Mouse (Mus musculus) CH12.LX (cell line): ENCODE results near the gene Asl.

Experiments
- BHLHE40 ChIP-seq: IDR thresholded peaks from 2 replicates; pipeline ENCODE4 v1.6.1; 2011; ENCODE audit warnings: mild to moderate bottlenecking, low read depth, low read length, improper control_type of control experiment
- CHD1 ChIP-seq: IDR thresholded peaks from 2 replicates; pipeline ENCODE4 v1.6.1; 2012; ENCODE audit warnings: low read depth, low read length, improper control_type of control experiment, inconsistent platforms
- EP300 ChIP-seq: IDR thresholded peaks from 2 replicates; pipeline ENCODE4 v1.6.1; 2011; ENCODE audit warnings: low read length, improper control_type of control experiment
- GABPA ChIP-seq: IDR thresholded peaks from 2 replicates; pipeline ENCODE4 v1.6.1; 2012; ENCODE audit warnings: low read depth, low read length, improper control_type of control experiment, inconsistent platforms; ENCODE audit not compliant: insufficient replicate concordance
- MXI1 ChIP-seq: IDR thresholded peaks from 2 replicates; pipeline ENCODE4 v1.6.1; 2011; ENCODE audit warnings: mild to moderate bottlenecking, low read depth, low read length, improper control_type of control experiment
- POLR2A ChIP-seq: IDR thresholded peaks from 2 replicates; pipeline ENCODE4 v1.6.1; 2011; ENCODE audit warnings: low read depth, mild to moderate bottlenecking, improper control_type of control experiment, low read length
- ZKSCAN1 ChIP-seq: IDR thresholded peaks from 2 replicates; pipeline ENCODE4 v1.6.1; 2012; ENCODE audit warnings: low read depth, inconsistent platforms, low read length, improper control_type of control experiment, borderline replicate concordance
- ZMIZ1 ChIP-seq: IDR thresholded peaks from 2 replicates; pipeline ENCODE4 v1.6.1; 2012; ENCODE audit warnings: low read depth, mild to moderate bottlenecking, inconsistent platforms, low read length, improper control_type of control experiment

GRCm38 (mm10) chr5:130029142-130029897 lies at the start of gene Asl, which contains the start of gene Crcp:
- TF ChIP-seq ZKSCAN1 (no peak), POLR2A (peak; percentile 95), EP300 (no peak), BHLHE40 (peak; percentile 40; the same call in 1 of the 2 replicates), GABPA (no peak; the same call in 1 of the 2 replicates), MXI1 (peak; percentile 91), ZMIZ1 (peak; percentile 80; the same call in 1 of the 2 replicates), CHD1 (no peak)
